Mouse (Mus musculus): ENCODE measurements around the gene Prss45.

DNA sequence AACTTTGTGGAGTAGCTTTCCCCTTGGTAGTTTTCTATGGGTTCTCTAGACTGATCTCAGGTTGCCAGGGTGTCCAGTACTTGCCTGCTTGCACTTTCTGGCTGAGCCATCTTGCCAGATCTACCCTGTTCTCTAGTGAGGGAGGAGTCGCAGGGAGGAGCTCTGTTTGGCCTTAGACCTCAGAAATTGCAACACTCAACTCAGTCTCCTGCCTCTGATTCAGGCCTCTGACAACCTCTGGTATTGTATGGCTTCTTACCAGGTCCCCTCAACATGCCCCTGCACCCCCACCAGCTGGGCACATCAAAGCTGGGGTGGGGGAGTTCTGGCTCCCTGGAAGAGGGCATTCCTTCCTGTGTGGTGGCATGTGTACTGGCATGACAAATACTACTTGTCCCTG lies 43.0 kb downstream of the Prss45 start:
- TF ChIP-seq CTCF (IDR thresholded peaks at IDR 0.05) (no peak), EP300 (IDR thresholded peaks at IDR 0.05) (no peak)
